Mouse (Mus musculus) lung, postnatal 14 days (tissue): Measurements from ENCODE around the gene Kcnd2.

ENCODE experiments used
- DNase-seq: peaks from one replicate; pipeline ENCODE4 v3.0.0; 2021

The Kcnd2 gene

GRCm38 (mm10) chr6:21424202-21424785, 209.0 kb downstream of the Kcnd2 start:
- no peak for DNase-seq

- no peak for DNase-seq
Measured at GRCm38 (mm10) chr6:21431120-21431519, 215.8 kb downstream of the Kcnd2 start.

- no peak for DNase-seq
Measured at GRCm38 (mm10) chr6:21464719-21465118, 249.4 kb downstream of the Kcnd2 start.

GRCm38 (mm10) chr6:21471891-21472544, 256.7 kb downstream of the Kcnd2 start:
- DNase-seq, result no peak

GRCm38 (mm10) chr6:21482714-21483113, 267.4 kb downstream of the Kcnd2 start:
- DNase-seq, result no peak

GRCm38 (mm10) chr6:21488536-21488935, 273.2 kb downstream of the Kcnd2 start:
- no peak for DNase-seq

GRCm38 (mm10) chr6:21502921-21503320, 287.6 kb downstream of the Kcnd2 start:
- no peak for DNase-seq

GRCm38 (mm10) chr6:21510621-21511239, 295.4 kb downstream of the Kcnd2 start:
- no peak for DNase-seq

GRCm38 (mm10) chr6:21520351-21520750, 305.0 kb downstream of the Kcnd2 start:
- no peak for DNase-seq

GRCm38 (mm10) chr6:21527489-21528074, 312.3 kb downstream of the Kcnd2 start:
- no peak for DNase-seq

- DNase-seq, result no peak
Measured at GRCm38 (mm10) chr6:21534009-21534408, 318.7 kb downstream of the Kcnd2 start.

GRCm38 (mm10) chr6:21534820-21535219, 319.5 kb downstream of the Kcnd2 start:
- no peak for DNase-seq

- DNase-seq, result no peak
Measured at GRCm38 (mm10) chr6:21551501-21551900, 336.2 kb downstream of the Kcnd2 start.

GRCm38 (mm10) chr6:21570964-21571363, 355.7 kb downstream of the Kcnd2 start:
- DNase-seq, result no peak

- no peak for DNase-seq
Measured at GRCm38 (mm10) chr6:21590156-21590555, 374.9 kb downstream of the Kcnd2 start.

GRCm38 (mm10) chr6:21597424-21597823, 382.1 kb downstream of the Kcnd2 start:
- DNase-seq, result no peak

- DNase-seq, result no peak
Measured at GRCm38 (mm10) chr6:21609381-21610059, 394.2 kb downstream of the Kcnd2 start.

- no peak for DNase-seq
Measured at GRCm38 (mm10) chr6:21629989-21630388, 414.7 kb downstream of the Kcnd2 start.

- DNase-seq, result peak; percentile 4
Measured at GRCm38 (mm10) chr6:21655681-21656080, 440.4 kb downstream of the Kcnd2 start.

GRCm38 (mm10) chr6:21664135-21664534, 448.8 kb downstream of the Kcnd2 start:
- DNase-seq, result no peak

- no peak for DNase-seq
Measured at GRCm38 (mm10) chr6:21664638-21665037, 449.3 kb downstream of the Kcnd2 start.

- no peak for DNase-seq
Measured at GRCm38 (mm10) chr6:21684252-21684651, 468.9 kb downstream of the Kcnd2 start.

- DNase-seq, result no peak
Measured at GRCm38 (mm10) chr6:21686388-21686787, 471.1 kb downstream of the Kcnd2 start.
